Mouse (Mus musculus) neural tube, embryonic 10.5 days (tissue): Measurements from ENCODE around the gene Cyp26c1.

ENCODE experiments used
- DNase-seq: peaks from one replicate; pipeline ENCODE4 v3.0.0-alpha.2; 2017; ENCODE audit warnings: low spot score; ENCODE audit errors: extremely low spot score

Cyp26c1 gene

GRCm38 (mm10) chr19:37698273-37699160 lies 13.1 kb downstream of the Cyp26c1 start:
- peak; percentile 68 for DNase-seq

GRCm38 (mm10) chr19:37699711-37700110 lies 14.3 kb downstream of the Cyp26c1 start:
- no peak for DNase-seq

- DNase-seq = peak; percentile 31
Measured at GRCm38 (mm10) chr19:37702377-37703076, 17.1 kb downstream of the Cyp26c1 start.

- DNase-seq = peak; percentile 87
Measured at GRCm38 (mm10) chr19:37703902-37704509, 18.6 kb downstream of the Cyp26c1 start.

GRCm38 (mm10) chr19:37705722-37706121 lies 20.3 kb downstream of the Cyp26c1 start:
- no peak for DNase-seq

GRCm38 (mm10) chr19:37714681-37715080 lies 29.3 kb downstream of the Cyp26c1 start:
- DNase-seq = no peak

GRCm38 (mm10) chr19:37715980-37716379 lies 30.6 kb downstream of the Cyp26c1 start:
- no peak for DNase-seq

- no peak for DNase-seq
Measured at GRCm38 (mm10) chr19:37716524-37717175, 31.3 kb downstream of the Cyp26c1 start.

GRCm38 (mm10) chr19:37719166-37719565 lies 33.8 kb downstream of the Cyp26c1 start:
- DNase-seq = no peak

GRCm38 (mm10) chr19:37724591-37724990 lies 39.2 kb downstream of the Cyp26c1 start:
- no peak for DNase-seq

GRCm38 (mm10) chr19:37726585-37726984 lies 41.2 kb downstream of the Cyp26c1 start:
- DNase-seq = no peak

- no peak for DNase-seq
Measured at GRCm38 (mm10) chr19:37727366-37727765, 42.0 kb downstream of the Cyp26c1 start.

- no peak for DNase-seq
Measured at GRCm38 (mm10) chr19:37735426-37735825, 50.0 kb downstream of the Cyp26c1 start.

GRCm38 (mm10) chr19:37738575-37738974 lies 53.2 kb downstream of the Cyp26c1 start:
- DNase-seq = no peak

GRCm38 (mm10) chr19:37740043-37740442 lies 54.7 kb downstream of the Cyp26c1 start:
- DNase-seq = no peak
